Mouse (Mus musculus): ENCODE results near the gene Ifne. TPM values are rescaled to one million over a fixed set of nuclear protein-coding genes. Genes with fewer than 3 reads are reported as not detected.
"Not testable (repeated sequence)": the region's sequence is repeated elsewhere in the genome, so short reads cannot be mapped to it uniquely, and the experiment has no call there.

The Ifne gene
- total RNA-seq, 1 experiment from 2014 or later, result not detected

GRCm38 (mm10) chr4:88867926-88868911, 11.8 kb downstream of the Ifne start:
- ATAC-seq (replicated peaks; ENCODE audit: low read depth, poor library complexity, severe bottlenecking), result peak; percentile 36

GRCm38 (mm10) chr4:88867366-88867925, 12.6 kb downstream of the Ifne start:
- ATAC-seq (replicated peaks; ENCODE audit: low read depth, poor library complexity, severe bottlenecking), result peak; percentile 62

GRCm38 (mm10) chr4:88865011-88865569, 14.9 kb downstream of the Ifne start:
- peak; percentile 41 for ATAC-seq (replicated peaks; ENCODE audit: low read depth, poor library complexity, severe bottlenecking)

- ATAC-seq (replicated peaks; ENCODE audit: low read depth, poor library complexity, severe bottlenecking), result peak; percentile 82
These were observed 15.4 kb downstream of the Ifne start for GRCm38 (mm10) chr4:88864599-88864998.

GRCm38 (mm10) chr4:88863309-88863708, 16.7 kb downstream of the Ifne start:
- no peak for ATAC-seq (replicated peaks; ENCODE audit: low read depth, poor library complexity, severe bottlenecking)

- peak; percentile 73 for ATAC-seq (replicated peaks; ENCODE audit: low read depth, poor library complexity, severe bottlenecking)
These were observed 20.8 kb downstream of the Ifne start for GRCm38 (mm10) chr4:88859214-88859613.

GRCm38 (mm10) chr4:88851026-88851763, 28.8 kb downstream of the Ifne start:
- ATAC-seq (replicated peaks; ENCODE audit: low read depth, poor library complexity, severe bottlenecking), result no peak

GRCm38 (mm10) chr4:88849698-88850097, 30.3 kb downstream of the Ifne start, which contains the start of gene Ifna1:
Gene Ifna1, plus strand, starts transcription at chr4:88850087.
- peak; percentile 65 for ATAC-seq (replicated peaks; ENCODE audit: low read depth, poor library complexity, severe bottlenecking)

GRCm38 (mm10) chr4:88845334-88845733, 34.7 kb downstream of the Ifne start:
- ATAC-seq (replicated peaks; ENCODE audit: low read depth, poor library complexity, severe bottlenecking), result no peak

GRCm38 (mm10) chr4:88841438-88841911, 38.5 kb downstream of the Ifne start, which contains the start of gene Ifna4:
Gene Ifna4, plus strand, starts transcription at chr4:88841861.
- no peak for ATAC-seq (replicated peaks; ENCODE audit: low read depth, poor library complexity, severe bottlenecking)

- 0 out of 2 replicates have a peak, but pooled peaks have one; percentile 25 for ATAC-seq (replicated peaks; ENCODE audit: low read depth, poor library complexity, severe bottlenecking)
These were observed 39.9 kb downstream of the Ifne start for GRCm38 (mm10) chr4:88840058-88840457.

- 0 out of 2 replicates have a peak, but pooled peaks have one; percentile 45 for ATAC-seq (replicated peaks; ENCODE audit: low read depth, poor library complexity, severe bottlenecking)
These were observed 41.2 kb downstream of the Ifne start for GRCm38 (mm10) chr4:88838828-88839227.

GRCm38 (mm10) chr4:88835225-88835624, 44.8 kb downstream of the Ifne start, which contains the start of gene Ifna5:
Gene Ifna5, plus strand, starts transcription at chr4:88835525.
- not testable (repeated sequence) for ATAC-seq (replicated peaks; ENCODE audit: low read depth, poor library complexity, severe bottlenecking)

- no peak; the same call in 1 of the 2 replicates for ATAC-seq (replicated peaks; ENCODE audit: low read depth, poor library complexity, severe bottlenecking)
These were observed 49.5 kb downstream of the Ifne start for GRCm38 (mm10) chr4:88830523-88830922.

Other genes starting within 250 kb of the Ifne start
- gene C87499, start 245.8 kb downstream of the Ifne start, total RNA-seq (2017), result not detected in 2 replicates
- not detected in 2 replicates for gene Ifna13, start 235.7 kb downstream of the Ifne start, total RNA-seq (2017)
- not detected in 2 replicates for gene Ifna16, start 203.3 kb downstream of the Ifne start, total RNA-seq (2017)
- gene Ifna2, start 196.3 kb downstream of the Ifne start, total RNA-seq (2017), result not detected in 2 replicates
- gene Ifnab, start 188.8 kb downstream of the Ifne start, total RNA-seq (2017), result not detected in 2 replicates
- gene Gm26566, start 158.4 kb downstream of the Ifne start, total RNA-seq (2017), result 2.9 TPM in 1 of 2 replicates, not detected in the other
- gene Klhl9, start 157.7 kb downstream of the Ifne start, total RNA-seq (2017), result 91.1 and 99.9 TPM in 2 replicates
- not detected in 2 replicates for gene Gm13271, start 125.3 kb downstream of the Ifne start, total RNA-seq (2017)
- gene Gm13283, start 120.1 kb downstream of the Ifne start, total RNA-seq (2017), result not detected in 2 replicates
- gene Gm13290, start 106.4 kb downstream of the Ifne start, total RNA-seq (2017), result not detected in 2 replicates
- gene Gm13289, start 103.3 kb downstream of the Ifne start, total RNA-seq (2017), result not detected in 2 replicates
- not detected in 2 replicates for gene Gm13272, start 100.4 kb downstream of the Ifne start, total RNA-seq (2017)
- gene Ifnz, start 98.1 kb downstream of the Ifne start, total RNA-seq (2017), result not detected in 2 replicates
- gene Gm13276, start 94.5 kb downstream of the Ifne start, total RNA-seq (2017), result not detected in 2 replicates
- gene Gm13277, start 91.6 kb downstream of the Ifne start, total RNA-seq (2017), result not detected in 2 replicates
- gene Gm13278, start 88.7 kb downstream of the Ifne start, total RNA-seq (2017), result not detected in 2 replicates
- gene Gm13275, start 85.7 kb downstream of the Ifne start, total RNA-seq (2017), result not detected in 2 replicates
- gene Gm13279, start 82.8 kb downstream of the Ifne start, total RNA-seq (2017), result not detected in 2 replicates
- not detected in 2 replicates for gene Gm13285, start 80.5 kb downstream of the Ifne start, total RNA-seq (2017)
- gene Gm13287, start 76.9 kb downstream of the Ifne start, total RNA-seq (2017), result not detected in 2 replicates
- gene Gm13288, start 74.7 kb downstream of the Ifne start, total RNA-seq (2017), result not detected in 2 replicates
- not detected in 2 replicates for gene Ifna7, start 64.0 kb downstream of the Ifne start, total RNA-seq (2017)
- gene Ifna11, start 60.2 kb downstream of the Ifne start, total RNA-seq (2017), result not detected in 2 replicates
- not detected in 2 replicates for gene Ifna6, start 52.8 kb downstream of the Ifne start, total RNA-seq (2017)
- not detected in 2 replicates for gene Ifna5, start 44.7 kb downstream of the Ifne start, total RNA-seq (2017)
- gene Ifna4, start 38.3 kb downstream of the Ifne start, total RNA-seq (2017), result not detected in 2 replicates
- not detected in 2 replicates for gene Ifna1, start 30.1 kb downstream of the Ifne start, total RNA-seq (2017)